Mouse (Mus musculus): Measurements from ENCODE around the gene Jun.

GRCm38 (mm10) chr4:95083957-95084356 is 31.9 kb upstream of the Jun start:
- TF ChIP-seq CTCF (IDR thresholded peaks at IDR 0.05; ENCODE audit: extremely low read depth, insufficient read depth, insufficient read length, insufficient replicate concordance) (no peak), POLR2A (IDR thresholded peaks at IDR 0.05; ENCODE audit: low read depth, low read length) (no peak)

All from spleen, adult 2 months (tissue).